Comparison of ENCODE assay signal across 8 mouse cellular contexts in the genomic region with DNA sequence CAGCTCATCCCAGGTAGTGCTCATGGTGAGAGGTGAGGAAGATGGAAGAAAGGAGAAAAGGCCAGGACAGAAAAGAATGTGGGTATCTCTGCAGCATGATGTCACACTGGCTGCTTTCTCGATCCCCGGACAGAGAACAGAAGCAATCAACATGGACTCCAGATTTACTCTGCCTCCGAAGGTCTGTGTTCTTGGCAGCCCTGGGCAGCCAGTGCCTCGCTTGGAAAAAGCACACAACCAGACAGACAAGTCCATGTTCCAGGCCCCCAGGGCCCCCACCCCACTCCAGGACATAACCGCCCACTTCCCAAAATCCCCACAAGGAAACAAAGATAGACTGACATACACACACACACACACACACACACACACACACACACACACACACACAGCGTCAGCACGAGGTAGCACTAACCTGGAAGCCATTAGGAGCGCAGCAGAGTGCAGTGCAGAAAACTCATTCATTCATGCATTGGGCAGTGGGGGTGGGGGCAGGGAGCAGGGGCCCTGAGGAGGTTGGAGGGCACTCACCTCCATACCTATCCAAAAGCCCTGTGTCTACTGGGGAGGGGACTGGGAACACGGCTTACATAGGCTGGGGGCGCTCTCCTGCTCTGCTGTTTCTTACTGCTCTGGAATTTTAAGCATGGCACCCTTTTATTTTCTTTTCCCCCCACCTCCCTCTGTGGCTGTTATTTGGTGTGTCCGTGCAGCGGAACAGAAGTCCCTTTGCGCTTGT.
A peak's percentile ranks its signal among the peaks of the same experiment; 100 is the strongest.
DNase-seq lines count a peak whose midpoint lies in the region; ATAC-seq and TF ChIP-seq lines count a peak whose summit lies in the region.

No protein-coding gene starts in this region.

- peaks cover 25% of the 10 kb centered on the region for H3K4me1 ChIP-seq in heart, embryonic 15.5 days (replicated peaks)
- no peaks in the 10 kb centered on the region for H3K4me1 ChIP-seq in embryonic fibroblast, embryonic 13.5 days (ENCODE audit: control insufficient read depth, insufficient read depth, low read length)
- peaks cover 17% of the 10 kb centered on the region for H3K4me1 ChIP-seq in limb, embryonic 13.5 days
- H3K4me1 ChIP-seq in stomach, embryonic 15.5 days: peaks cover 12% of the 10 kb centered on the region; the same call in 1 of the 2 replicates

- peak; percentile 25; the same call in 1 of the 2 replicates for ATAC-seq in heart, embryonic 15.5 days (replicated peaks; ENCODE audit: insufficient number of reproducible peaks, insufficient read depth, low FRiP score, low read depth)
- ATAC-seq in limb, embryonic 13.5 days (ENCODE audit: low FRiP score, low read depth): peak; percentile 82
- ATAC-seq in stomach, embryonic 15.5 days (ENCODE audit: insufficient read depth, low FRiP score, low read depth): peak; percentile 71

- H3K27me3 ChIP-seq in heart, embryonic 15.5 days: no peaks in the 10 kb centered on the region
- H3K27me3 ChIP-seq in limb, embryonic 13.5 days: no peaks in the 10 kb centered on the region
- no peaks in the 10 kb centered on the region for H3K27me3 ChIP-seq in stomach, embryonic 15.5 days (replicated peaks)

- H3K9me3 ChIP-seq in heart, embryonic 15.5 days (replicated peaks): no peaks in the 10 kb centered on the region
- H3K9me3 ChIP-seq in limb, embryonic 13.5 days: no peaks in the 10 kb centered on the region
- H3K9me3 ChIP-seq in stomach, embryonic 15.5 days: no peaks in the 10 kb centered on the region

- 29% methylated on average over 13 of the region's 13 CpGs for WGBS in heart, embryonic 15.5 days
- WGBS in limb, embryonic 13.5 days: 25% methylated on average over 13 of the region's 13 CpGs
- WGBS in stomach, embryonic 15.5 days: 29% methylated on average over 13 of the region's 13 CpGs

- no peak overlapping the region for H3K27ac ChIP-seq in heart, embryonic 15.5 days
- no peak overlapping the region for H3K27ac ChIP-seq in embryonic fibroblast, embryonic 13.5 days (ENCODE audit: insufficient read depth, low read length)
- H3K27ac ChIP-seq in limb, embryonic 13.5 days: no peak overlapping the region
- H3K27ac ChIP-seq in stomach, embryonic 15.5 days: no peak overlapping the region

- no peak overlapping the region for H3K9ac ChIP-seq in heart, embryonic 15.5 days
- H3K9ac ChIP-seq in limb, embryonic 13.5 days: peak overlapping the region; percentile 62
- no peak overlapping the region for H3K9ac ChIP-seq in stomach, embryonic 15.5 days

- no peak for TF ChIP-seq POLR2A in embryonic fibroblast, embryonic 13.5 days (IDR thresholded peaks at IDR 0.05; ENCODE audit: low read depth, low read length)

- H3K4me3 ChIP-seq in heart, embryonic 15.5 days: peak overlapping the region; percentile 25
- 0 out of 2 replicates have a peak overlapping the region, but pooled peaks have one; percentile 3 for H3K4me3 ChIP-seq in embryonic fibroblast, embryonic 13.5 days (ENCODE audit: insufficient read depth, low read length)
- peak overlapping the region; percentile 38 for H3K4me3 ChIP-seq in limb, embryonic 13.5 days
- H3K4me3 ChIP-seq in stomach, embryonic 15.5 days (replicated peaks): peak overlapping the region; percentile 31

- no peak for DNase-seq in heart, adult 18-20 months
- peak; percentile 72 for DNase-seq in brain, adult 2 months (ENCODE audit: low read depth, low spot score)
- DNase-seq in spleen, adult 18-20 months: no peak
- no peak for DNase-seq in urinary bladder, postnatal 36 days (ENCODE audit: low spot score in 2 of 2)

- peak overlapping the region; percentile 61 for H3K4me2 ChIP-seq in heart, embryonic 15.5 days
- peak overlapping the region; percentile 67 for H3K4me2 ChIP-seq in limb, embryonic 13.5 days (replicated peaks)
- peak overlapping the region; percentile 68 for H3K4me2 ChIP-seq in stomach, embryonic 15.5 days

- H3K36me3 ChIP-seq in heart, embryonic 15.5 days: no peaks in the 10 kb centered on the region
- H3K36me3 ChIP-seq in limb, embryonic 13.5 days: no peaks in the 10 kb centered on the region
- no peaks in the 10 kb centered on the region for H3K36me3 ChIP-seq in stomach, embryonic 15.5 days

- no peak for TF ChIP-seq CTCF in embryonic fibroblast, embryonic 13.5 days (IDR thresholded peaks at IDR 0.05; ENCODE audit: borderline replicate concordance, insufficient read depth, low read length)

Comparison
In these comparisons a context has a peak if more than half of its experiments do, and no peak if none do; other contexts are left out.
1. ATAC-seq: peak in every context shown above with its lines; median percentile 82 in limb, embryonic 13.5 days; 71 in stomach, embryonic 15.5 days; 25 in heart, embryonic 15.5 days.